ENCODE assay signal across 8 mouse cellular contexts in the genomic region with DNA sequence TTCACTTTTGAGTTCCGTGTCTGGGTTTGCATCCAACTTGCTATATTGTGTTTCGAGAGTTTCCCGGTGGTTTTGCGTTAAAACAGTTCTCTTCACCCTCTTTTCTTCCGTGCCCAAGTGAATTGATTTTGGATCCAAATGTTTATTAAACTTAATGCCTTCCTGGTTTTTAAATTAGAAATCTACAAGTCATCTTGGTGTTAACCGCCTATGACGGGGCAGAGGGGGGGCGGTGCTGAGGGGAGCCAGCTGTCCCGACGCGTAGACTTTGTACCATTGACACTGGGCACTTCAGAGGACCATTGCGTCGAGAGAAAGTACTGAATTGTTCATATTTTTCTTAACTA.
DNase-seq lines count a peak whose midpoint lies in the region; ATAC-seq lines count a peak whose summit lies in the region.

No protein-coding gene starts in this region.

- H3K4me3 ChIP-seq in erythroblast, embryonic 14.5 days (replicated peaks) = peak overlapping the region; percentile 100
- H3K4me3 ChIP-seq in limb, embryonic 12.5 days (replicated peaks) = peak overlapping the region; percentile 83
- peak overlapping the region; percentile 87 for H3K4me3 ChIP-seq in midbrain, embryonic 11.5 days (ENCODE audit: low read depth, low read length)

- peak overlapping the region; percentile 99 for H3K27ac ChIP-seq in limb, embryonic 12.5 days
- H3K27ac ChIP-seq in midbrain, embryonic 11.5 days (ENCODE audit: low read depth, low read length) = peak overlapping the region; percentile 95

- under 1% methylated on average over 13 of the region's 13 CpGs for WGBS in limb, embryonic 12.5 days
- under 1% methylated on average over 13 of the region's 13 CpGs for WGBS in midbrain, embryonic 11.5 days

- ATAC-seq in activated CD4-positive, CD25-positive, alpha-beta regulatory T cell, adult 4 months = peak; percentile 33
- ATAC-seq in hematopoietic stem cell, adult 5-6 weeks (replicated peaks in 1 of 2; ENCODE audit: insufficient read depth in 1 of 2, low FRiP score in 2 of 2, low TSS enrichment in 1 of 2, low read depth in 1 of 2, poor library complexity in 2 of 2, severe bottlenecking in 2 of 2) = peak; percentile 39 to 62; a peak in 3 of 4 replicates
- no peak for ATAC-seq in limb, embryonic 12.5 days (ENCODE audit: insufficient number of reproducible peaks, insufficient read depth, low FRiP score, low TSS enrichment, low read depth)
- ATAC-seq in midbrain, embryonic 11.5 days (ENCODE audit: low FRiP score) = no peak

- H3K9ac ChIP-seq in limb, embryonic 12.5 days (replicated peaks) = peak overlapping the region; percentile 89
- peak overlapping the region; percentile 91 for H3K9ac ChIP-seq in midbrain, embryonic 11.5 days (ENCODE audit: low read length)

- H3K9me3 ChIP-seq in erythroblast, embryonic 14.5 days (ENCODE audit: control insufficient read depth, low read length) = no peaks in the 10 kb centered on the region
- H3K9me3 ChIP-seq in limb, embryonic 12.5 days = no peaks in the 10 kb centered on the region
- H3K9me3 ChIP-seq in midbrain, embryonic 11.5 days (ENCODE audit: control insufficient read depth, low read length) = no peaks in the 10 kb centered on the region

- DNase-seq in CD4-positive, CD25-positive, alpha-beta regulatory T cell, adult 2 months (ENCODE audit: low read depth, low spot score) = peak; percentile 80
- DNase-seq in midbrain, embryonic 11.5 days (ENCODE audit: low spot score, missing footprints) = peak; percentile 97
- DNase-seq in thymus, postnatal 14 days = peak; percentile 79
- DNase-seq in layer of hippocampus, postnatal 25 days (ENCODE audit: extremely low spot score in 1 of 2, low spot score in 1 of 2) = no peak

- H3K4me2 ChIP-seq in limb, embryonic 12.5 days = peak overlapping the region; percentile 61
- H3K4me2 ChIP-seq in midbrain, embryonic 11.5 days = peak overlapping the region; percentile 74

- H3K27me3 ChIP-seq in erythroblast, embryonic 14.5 days (ENCODE audit: control insufficient read depth) = no peaks in the 10 kb centered on the region
- no peaks in the 10 kb centered on the region for H3K27me3 ChIP-seq in limb, embryonic 12.5 days
- no peaks in the 10 kb centered on the region for H3K27me3 ChIP-seq in midbrain, embryonic 11.5 days (ENCODE audit: control insufficient read depth, insufficient read depth, low read length)

- peaks cover 5% of the 10 kb centered on the region for H3K36me3 ChIP-seq in erythroblast, embryonic 14.5 days (ENCODE audit: control insufficient read depth)
- no peaks in the 10 kb centered on the region for H3K36me3 ChIP-seq in limb, embryonic 12.5 days
- H3K36me3 ChIP-seq in midbrain, embryonic 11.5 days (ENCODE audit: control insufficient read depth, insufficient read depth, low read length) = no peaks in the 10 kb centered on the region

- peaks cover 70% of the 10 kb centered on the region for H3K4me1 ChIP-seq in erythroblast, embryonic 14.5 days (ENCODE audit: control insufficient read depth)
- peaks cover 37% of the 10 kb centered on the region for H3K4me1 ChIP-seq in limb, embryonic 12.5 days (replicated peaks)
- H3K4me1 ChIP-seq in midbrain, embryonic 11.5 days (ENCODE audit: control insufficient read depth, insufficient read depth, low read length) = peaks cover 32% of the 10 kb centered on the region

Comparison
In these comparisons a context has a peak if more than half of its experiments do, and no peak if none do; other contexts are left out.
1. DNase-seq: peak in CD4-positive, CD25-positive, alpha-beta regulatory T cell, adult 2 months (single experiment), midbrain, embryonic 11.5 days (single experiment) and thymus, postnatal 14 days (single experiment); none in layer of hippocampus, postnatal 25 days (0 of 2).
2. ATAC-seq: peak in activated CD4-positive, CD25-positive, alpha-beta regulatory T cell, adult 4 months (single experiment) and hematopoietic stem cell, adult 5-6 weeks (2 of 2); none in limb, embryonic 12.5 days (single experiment) and midbrain, embryonic 11.5 days (single experiment).
3. Peak in every context shown above with its lines, with median percentiles within 50 percentile points of each other: H3K4me3 ChIP-seq.